ENCODE assay signal across 16 mouse cellular contexts in genomic region chr3:30143440-30143839, GRCm38 (mm10).
"Had no signal": no experiment of that assay in that cellular context is flagged by ENCODE, and none has a peak within 500 bp of the region (broad histone marks: within the 10 kb centered on the region; RNA-seq: fewer than 3 reads in every experiment).

No protein-coding gene starts in this region.

- H3K9me3 ChIP-seq: limb, embryonic 15.5 days; liver, embryonic 12.5 days; megakaryocyte, embryonic 14.5 days; midbrain, embryonic 15.5 days; neural tube, embryonic 13.5 days; stomach, embryonic 15.5 days had no signal

- H3K27ac ChIP-seq: layer of hippocampus, adult 2 months; limb, embryonic 15.5 days; liver, embryonic 12.5 days; midbrain, embryonic 15.5 days; neural tube, embryonic 13.5 days; stomach, embryonic 15.5 days had no signal

- H3K4me2 ChIP-seq: limb, embryonic 15.5 days; liver, embryonic 12.5 days; lung, embryonic 14.5 days; stomach, embryonic 15.5 days had no signal

- H3K36me3 ChIP-seq: limb, embryonic 15.5 days; liver, embryonic 12.5 days; midbrain, embryonic 15.5 days; neural tube, embryonic 13.5 days; stomach, embryonic 15.5 days had no signal

- DNase-seq: kidney, adult 8-10 months; kidney, postnatal 4 days; lung, postnatal 10 days; lung, postnatal 4 days; right cerebral cortex, postnatal 4 days; spleen, adult 18-20 months; thymus, postnatal 36 days had no signal

- H3K9ac ChIP-seq: limb, embryonic 15.5 days; liver, embryonic 12.5 days; lung, embryonic 14.5 days; midbrain, embryonic 15.5 days; neural tube, embryonic 13.5 days; stomach, embryonic 15.5 days had no signal

- H3K27me3 ChIP-seq: limb, embryonic 15.5 days; liver, embryonic 12.5 days; megakaryocyte, embryonic 14.5 days; midbrain, embryonic 15.5 days; stomach, embryonic 15.5 days had no signal

- ATAC-seq: intestine, embryonic 16.5 days; liver, embryonic 12.5 days; midbrain, embryonic 15.5 days had no signal

- H3K4me3 ChIP-seq: layer of hippocampus, adult 2 months; limb, embryonic 15.5 days; liver, embryonic 12.5 days; megakaryocyte, embryonic 14.5 days; midbrain, embryonic 15.5 days; neural tube, embryonic 13.5 days; stomach, embryonic 15.5 days had no signal
